Mouse (Mus musculus) limb, embryonic 15.5 days (tissue): ENCODE measurements around the gene Pphln1. TPM values are rescaled to one million over a fixed set of nuclear protein-coding genes. Genes with fewer than 3 reads are reported as not detected.

Experiments
- ATAC-seq: fragments of 200-750 bp; cut with Nextera tagmentation; 2 replicates; pipeline ENCODE4 v1.8.0; 2017; ENCODE audit warnings: low read depth, moderate TSS enrichment; ENCODE audit not compliant: insufficient number of reproducible peaks, low FRiP score, low TSS enrichment
- H3K27ac ChIP-seq: fragments of 300-500 bp; sonication (generic); 2 replicates; pipeline ENCODE4 v1.5.1; 2015; ENCODE audit warnings: moderate library complexity, mild to moderate bottlenecking, inconsistent platforms
- H3K27me3 ChIP-seq: fragments of 300-500 bp; sonication (generic); 2 replicates; pipeline ENCODE4 v1.6.1; 2015; ENCODE audit warnings: inconsistent platforms
- H3K36me3 ChIP-seq: fragments of 300-500 bp; sonication (generic); 2 replicates; pipeline ENCODE4 v1.6.1; 2015; ENCODE audit warnings: inconsistent platforms
- H3K4me1 ChIP-seq: fragments of 300-500 bp; sonication (generic); 2 replicates; pipeline ENCODE4 v1.6.1; 2015; ENCODE audit warnings: inconsistent platforms
- H3K4me2 ChIP-seq: fragments of 300-500 bp; sonication (generic); 2 replicates; pipeline ENCODE4 v1.6.1; 2015; ENCODE audit warnings: mild to moderate bottlenecking, inconsistent platforms
- H3K4me3 ChIP-seq: fragments of 300-500 bp; sonication (generic); 2 replicates; pipeline ENCODE4 v1.5.1; 2015; ENCODE audit warnings: mild to moderate bottlenecking, inconsistent platforms
- H3K9ac ChIP-seq: fragments of 300-500 bp; sonication (generic); 2 replicates; pipeline ENCODE4 v1.6.1; 2015; ENCODE audit warnings: inconsistent platforms
- H3K9me3 ChIP-seq: fragments of 300-500 bp; sonication (generic); 2 replicates; pipeline ENCODE4 v1.6.1; 2016; ENCODE audit warnings: inconsistent platforms
- WGBS: fragments of 180-500 bp; shearing (Covaris S2); methylation state at CpG from one replicate; pipeline ENCODE4 v1.1.7; 2015; 5-methylcytosine and 5-hydroxymethylcytosine counted together
- polyA plus RNA-seq: library from polyadenylated mRNA; unstranded; fragments of >200 nt; fragmentation: Nextera tagmentation; extraction: Ambion mirVana; gene quantifications from 2 replicates; pipeline ENCODE4 v1.2.1, GENCODE M21; 2015

Pphln1 gene
- polyA plus RNA-seq, 1 experiment from 2014 or later, result 47.4 TPM

- H3K4me1 ChIP-seq, result no peaks in the 10 kb centered on the region
- H3K36me3 ChIP-seq, result peaks cover 35% of the 10 kb centered on the region
- no peak overlapping the region for H3K4me3 ChIP-seq
- H3K27me3 ChIP-seq, result no peaks in the 10 kb centered on the region
- H3K4me2 ChIP-seq, result no peak overlapping the region
- H3K9me3 ChIP-seq, result no peaks in the 10 kb centered on the region
- no peak overlapping the region for H3K27ac ChIP-seq
- ATAC-seq, result no peak
- H3K9ac ChIP-seq, result no peak overlapping the region
- WGBS, result 93% methylated on average over 4 of the region's 4 CpGs
Measured at GRCm38 (mm10) chr15:93442271-93442670, 44.1 kb downstream of the Pphln1 start.

GRCm38 (mm10) chr15:93443676-93444075 is 45.5 kb downstream of the Pphln1 start:
- WGBS, result 78% methylated on average over 6 of the region's 6 CpGs
- Histone ChIP-seq H3K4me2 (no peak overlapping the region), H3K9ac (no peak overlapping the region), H3K4me1 (no peaks in the 10 kb centered on the region), H3K9me3 (no peaks in the 10 kb centered on the region), H3K36me3 (peaks cover 35% of the 10 kb centered on the region), H3K27ac (no peak overlapping the region), H3K27me3 (no peaks in the 10 kb centered on the region), H3K4me3 (no peak overlapping the region)
- ATAC-seq, result no peak

GRCm38 (mm10) chr15:93448862-93449261 is 50.7 kb downstream of the Pphln1 start:
- Histone ChIP-seq H3K27me3 (no peaks in the 10 kb centered on the region), H3K9me3 (no peaks in the 10 kb centered on the region), H3K4me2 (no peak overlapping the region), H3K36me3 (no peaks in the 10 kb centered on the region), H3K4me3 (no peak overlapping the region), H3K27ac (no peak overlapping the region), H3K4me1 (0 out of 2 replicates have a peak, but pooled peaks cover 4% of the 10 kb centered on the region), H3K9ac (no peak overlapping the region)
- WGBS, result 73% methylated on average over 3 of the region's 3 CpGs
- no peak for ATAC-seq

GRCm38 (mm10) chr15:93453296-93453695 is 55.1 kb downstream of the Pphln1 start:
- peaks cover 3% of the 10 kb centered on the region; the same call in 1 of the 2 replicates for H3K36me3 ChIP-seq
- no peak overlapping the region for H3K4me3 ChIP-seq
- 71% methylated on average over 1 of the region's 1 CpGs for WGBS
- H3K4me2 ChIP-seq, result no peak overlapping the region
- no peak overlapping the region for H3K9ac ChIP-seq
- no peak for ATAC-seq
- no peaks in the 10 kb centered on the region for H3K27me3 ChIP-seq
- H3K4me1 ChIP-seq, result 0 out of 2 replicates have a peak, but pooled peaks cover 4% of the 10 kb centered on the region
- no peak overlapping the region for H3K27ac ChIP-seq
- H3K9me3 ChIP-seq, result no peaks in the 10 kb centered on the region

GRCm38 (mm10) chr15:93456005-93456404 is 57.9 kb downstream of the Pphln1 start:
- no peak overlapping the region for H3K4me2 ChIP-seq
- H3K9ac ChIP-seq, result no peak overlapping the region
- no peaks in the 10 kb centered on the region for H3K27me3 ChIP-seq
- H3K27ac ChIP-seq, result no peak overlapping the region
- ATAC-seq, result no peak
- no peaks in the 10 kb centered on the region for H3K4me1 ChIP-seq
- H3K36me3 ChIP-seq, result peaks cover 14% of the 10 kb centered on the region
- no peak overlapping the region for H3K4me3 ChIP-seq
- no peaks in the 10 kb centered on the region for H3K9me3 ChIP-seq

GRCm38 (mm10) chr15:93459422-93459821 is 61.3 kb downstream of the Pphln1 start:
- H3K4me1 ChIP-seq, result no peaks in the 10 kb centered on the region
- no peak for ATAC-seq
- H3K36me3 ChIP-seq, result peaks cover 20% of the 10 kb centered on the region
- H3K9ac ChIP-seq, result no peak overlapping the region
- no peaks in the 10 kb centered on the region for H3K9me3 ChIP-seq
- no peak overlapping the region for H3K4me2 ChIP-seq
- 60% methylated on average over 5 of the region's 5 CpGs for WGBS
- no peaks in the 10 kb centered on the region for H3K27me3 ChIP-seq
- no peak overlapping the region for H3K27ac ChIP-seq
- no peak overlapping the region for H3K4me3 ChIP-seq

- Histone ChIP-seq H3K4me3 (no peak overlapping the region), H3K9ac (no peak overlapping the region), H3K9me3 (no peaks in the 10 kb centered on the region), H3K36me3 (peaks cover 32% of the 10 kb centered on the region), H3K4me2 (no peak overlapping the region), H3K4me1 (no peaks in the 10 kb centered on the region), H3K27ac (no peak overlapping the region), H3K27me3 (no peaks in the 10 kb centered on the region)
- no peak for ATAC-seq
- WGBS, result 94% methylated on average over 23 of the region's 23 CpGs
Measured at GRCm38 (mm10) chr15:93461066-93461465, 62.9 kb downstream of the Pphln1 start.

GRCm38 (mm10) chr15:93471651-93472050 is 73.5 kb downstream of the Pphln1 start:
- Histone ChIP-seq H3K4me3 (no peak overlapping the region), H3K9ac (no peak overlapping the region), H3K27me3 (no peaks in the 10 kb centered on the region), H3K36me3 (no peaks in the 10 kb centered on the region), H3K4me1 (peaks cover 8% of the 10 kb centered on the region; the same call in 1 of the 2 replicates), H3K9me3 (no peaks in the 10 kb centered on the region), H3K4me2 (no peak overlapping the region), H3K27ac (no peak overlapping the region)
- no peak for ATAC-seq
- 69% methylated on average over 12 of the region's 12 CpGs for WGBS

GRCm38 (mm10) chr15:93472089-93472488 is 73.9 kb downstream of the Pphln1 start:
- no peak for ATAC-seq
- 68% methylated on average over 1 of the region's 1 CpGs for WGBS

GRCm38 (mm10) chr15:93474277-93474676 is 76.1 kb downstream of the Pphln1 start:
- Histone ChIP-seq H3K27ac (no peak overlapping the region), H3K27me3 (no peaks in the 10 kb centered on the region), H3K9ac (no peak overlapping the region), H3K4me1 (peaks cover 8% of the 10 kb centered on the region; the same call in 1 of the 2 replicates), H3K36me3 (no peaks in the 10 kb centered on the region), H3K4me2 (no peak overlapping the region), H3K9me3 (no peaks in the 10 kb centered on the region), H3K4me3 (no peak overlapping the region)
- 73% methylated on average over 3 of the region's 3 CpGs for WGBS
- no peak for ATAC-seq

More at GRCm38 (mm10) chr15:93472089-93472488, 73.9 kb downstream of the Pphln1 start:
- Histone ChIP-seq H3K9ac (no peak overlapping the region), H3K36me3 (no peaks in the 10 kb centered on the region), H3K4me2 (no peak overlapping the region), H3K27me3 (no peaks in the 10 kb centered on the region), H3K9me3 (no peaks in the 10 kb centered on the region), H3K4me3 (no peak overlapping the region), H3K27ac (no peak overlapping the region), H3K4me1 (peaks cover 8% of the 10 kb centered on the region; the same call in 1 of the 2 replicates)

GRCm38 (mm10) chr15:93475688-93476087 is 77.5 kb downstream of the Pphln1 start:
- no peak overlapping the region for H3K4me3 ChIP-seq
- no peak overlapping the region for H3K27ac ChIP-seq
- H3K9me3 ChIP-seq, result no peaks in the 10 kb centered on the region
- H3K9ac ChIP-seq, result no peak overlapping the region
- H3K36me3 ChIP-seq, result no peaks in the 10 kb centered on the region
- peaks cover 8% of the 10 kb centered on the region; the same call in 1 of the 2 replicates for H3K4me1 ChIP-seq
- no peak overlapping the region for H3K4me2 ChIP-seq
- 29% methylated on average over 8 of the region's 8 CpGs for WGBS
- no peaks in the 10 kb centered on the region for H3K27me3 ChIP-seq
- ATAC-seq, result no peak

GRCm38 (mm10) chr15:93477729-93478128 is 79.6 kb downstream of the Pphln1 start:
- no peaks in the 10 kb centered on the region for H3K36me3 ChIP-seq
- no peak overlapping the region for H3K27ac ChIP-seq
- ATAC-seq, result no peak
- WGBS, result 90% methylated on average over 4 of the region's 4 CpGs
- no peaks in the 10 kb centered on the region for H3K27me3 ChIP-seq
- no peak overlapping the region for H3K4me3 ChIP-seq
- no peak overlapping the region for H3K4me2 ChIP-seq
- H3K9me3 ChIP-seq, result no peaks in the 10 kb centered on the region
- no peak overlapping the region for H3K9ac ChIP-seq
- peaks cover 8% of the 10 kb centered on the region; the same call in 1 of the 2 replicates for H3K4me1 ChIP-seq

GRCm38 (mm10) chr15:93478676-93479075 is 80.5 kb downstream of the Pphln1 start:
- Histone ChIP-seq H3K27ac (no peak overlapping the region), H3K9ac (no peak overlapping the region), H3K36me3 (no peaks in the 10 kb centered on the region), H3K27me3 (no peaks in the 10 kb centered on the region), H3K4me3 (no peak overlapping the region), H3K9me3 (no peaks in the 10 kb centered on the region), H3K4me2 (no peak overlapping the region), H3K4me1 (peaks cover 8% of the 10 kb centered on the region; the same call in 1 of the 2 replicates)
- ATAC-seq, result no peak
- WGBS, result 86% methylated on average over 3 of the region's 3 CpGs
